Comparison of ENCODE assay signal across 12 mouse cellular contexts in the genomic region with DNA sequence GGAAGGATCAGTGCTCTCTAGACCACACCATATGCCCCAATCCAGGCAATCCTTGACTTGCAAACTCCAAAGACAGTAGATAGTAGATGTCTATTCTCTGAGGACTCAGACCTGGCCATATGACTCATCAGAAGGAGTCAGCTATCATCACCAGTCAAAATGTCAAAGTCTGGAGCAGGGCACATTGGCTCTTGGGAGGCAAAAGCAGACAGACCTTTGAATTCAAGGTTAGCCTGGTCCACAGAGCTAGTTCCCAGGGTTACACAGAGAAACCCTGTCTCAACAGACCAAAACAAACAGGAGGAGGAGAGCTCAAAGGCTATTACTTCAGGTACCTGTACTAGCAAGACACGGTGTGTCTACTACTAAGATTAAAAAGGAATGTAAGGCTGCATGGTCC. TPM values are rescaled to one million over a fixed set of nuclear protein-coding genes. Genes with fewer than 3 reads are reported as not detected.
"Had no signal": no experiment of that assay in that cellular context is flagged by ENCODE, and none has a peak within 500 bp of the region (broad histone marks: within the 10 kb centered on the region; RNA-seq: fewer than 3 reads in every experiment).

No protein-coding gene starts in this region.

- DNase-seq: liver, postnatal 0 days; lung, adult 2 months; lung, postnatal 36 days; midbrain, embryonic 14.5 days; retina, postnatal 1 day; right cerebral cortex, adult 18-20 months; right cerebral cortex, postnatal 25 days; right cerebral cortex, postnatal 4 days; thymus, adult 2 months; thymus, postnatal 25 days; thymus, postnatal 4 days had no signal

RNA-seq across cellular contexts. Expression of gene Uchl4, which starts 41.1 kb away (rescaled TPM):
- polyA plus RNA-seq: lung, adult 2 months; spleen, adult 2 months; thymus, adult 2 months had no signal
